Mouse (Mus musculus) liver, embryonic 18 days (tissue): ENCODE results near the gene Xlr5b. TPM values are rescaled to one million over a fixed set of nuclear protein-coding genes. Genes with fewer than 3 reads are reported as not detected.

Experiments used
- polyA plus RNA-seq: library from polyadenylated mRNA; depleted of rRNA; stranded (reverse); fragments of >200 nt; gene quantifications from 2 replicates; pipeline ENCODE4 v1.2.3, GENCODE M21; 2012; rRNA removed

Xlr5b gene
- polyA plus RNA-seq: 0.12 TPM in 1 of 2 replicates, not detected in the other

GRCm38 (mm10) chrX:73148496-73148895 is at the start of gene Xlr5b:
Xlr5b (plus strand) TSS chrX:73148796.

GRCm38 (mm10) chrX:73116747-73117146 is 31.8 kb upstream of the Xlr5b start, which contains the start of gene Gm14685:
Gm14685 (plus strand) TSS chrX:73117047.

GRCm38 (mm10) chrX:73149350-73149749 is 754 bp downstream of the Xlr5b start, which contains the start of gene DXBay18:
DXBay18 (minus strand) TSS chrX:73149450.

GRCm38 (mm10) chrX:73176889-73177288 is 28.3 kb downstream of the Xlr5b start, which contains the start of gene Spin2d:
Spin2d (minus strand) TSS chrX:73176989.

GRCm38 (mm10) chrX:73191934-73192333 is 43.3 kb downstream of the Xlr5b start, which contains the start of gene Xlr3b:
Xlr3b (plus strand) TSS chrX:73192207.

Other genes starting within 250 kb of the Xlr5b start
- gene Cetn2, start 230.4 kb upstream of the Xlr5b start, polyA plus RNA-seq: 14.0 and 14.5 TPM in 2 replicates
- 47.4 and 56.4 TPM in 2 replicates for gene Nsdhl, start 230.2 kb upstream of the Xlr5b start, polyA plus RNA-seq
- gene Zfp185, start 161.5 kb upstream of the Xlr5b start, polyA plus RNA-seq: 0.42 and 0.50 TPM in 2 replicates
- 0.23 TPM in 1 of 2 replicates, not detected in the other for gene Pnma5, start 111.7 kb upstream of the Xlr5b start, polyA plus RNA-seq
- gene Pnma3, start 84.0 kb upstream of the Xlr5b start, polyA plus RNA-seq: not detected in 2 replicates
- gene Xlr4a, start 66.3 kb upstream of the Xlr5b start, polyA plus RNA-seq: 1.2 and 5.0 TPM in 2 replicates
- gene Xlr3a, start 51.7 kb upstream of the Xlr5b start, polyA plus RNA-seq: 7.3 and 9.4 TPM in 2 replicates
- 0.30 and 0.37 TPM in 2 replicates for gene Gm14685, start 31.7 kb upstream of the Xlr5b start, polyA plus RNA-seq
- 0.19 and 0.50 TPM in 2 replicates for gene DXBay18, start 654 bp downstream of the Xlr5b start, polyA plus RNA-seq
- not detected in 2 replicates for gene Spin2d, start 28.2 kb downstream of the Xlr5b start, polyA plus RNA-seq
- gene Xlr3b, start 43.4 kb downstream of the Xlr5b start, polyA plus RNA-seq: 6.0 and 6.9 TPM in 2 replicates
- 0.87 and 3.3 TPM in 2 replicates for gene Xlr4b, start 65.5 kb downstream of the Xlr5b start, polyA plus RNA-seq
- gene F8a, start 79.5 kb downstream of the Xlr5b start, polyA plus RNA-seq: 2.0 and 2.2 TPM in 2 replicates
- 0.19 and 0.41 TPM in 2 replicates for gene Xlr4c, start 94.3 kb downstream of the Xlr5b start, polyA plus RNA-seq
- gene Xlr3c, start 116.6 kb downstream of the Xlr5b start, polyA plus RNA-seq: not detected in 2 replicates
- 0.13 and 0.38 TPM in 2 replicates for gene Xlr5a, start 144.2 kb downstream of the Xlr5b start, polyA plus RNA-seq
- not detected in 2 replicates for gene Xlr5c, start 144.2 kb downstream of the Xlr5b start, polyA plus RNA-seq
- gene Gm45015, start 188.0 kb downstream of the Xlr5b start, polyA plus RNA-seq: not detected in 2 replicates
- 5.3 and 6.1 TPM in 2 replicates for gene Zfp275, start 193.8 kb downstream of the Xlr5b start, polyA plus RNA-seq
- not detected in 2 replicates for gene Gm18336, start 249.9 kb downstream of the Xlr5b start, polyA plus RNA-seq